8 mouse cellular contexts compared by ENCODE assay signal in genomic region chr5:115529742-115530446, GRCm38 (mm10). TPM values are rescaled to one million over a fixed set of nuclear protein-coding genes. Genes with fewer than 3 reads are reported as not detected.
DNase-seq lines count a peak whose midpoint lies in the region; ATAC-seq and TF ChIP-seq lines count a peak whose summit lies in the region.

No protein-coding gene starts in this region.

- no peaks in the 10 kb centered on the region for H3K9me3 ChIP-seq in liver, embryonic 13.5 days (replicated peaks)
- H3K9me3 ChIP-seq in stomach, postnatal 0 days (ENCODE audit: control insufficient read depth, low read length): no peaks in the 10 kb centered on the region

- peak overlapping the region; percentile 40 for H3K9ac ChIP-seq in liver, embryonic 13.5 days
- H3K9ac ChIP-seq in stomach, postnatal 0 days (ENCODE audit: low read length): peak overlapping the region; percentile 45; the same call in 1 of the 2 replicates

- no peaks in the 10 kb centered on the region for H3K27me3 ChIP-seq in liver, embryonic 13.5 days
- no peaks in the 10 kb centered on the region for H3K27me3 ChIP-seq in stomach, postnatal 0 days (ENCODE audit: control insufficient read depth, insufficient read depth, low read length)

- H3K4me1 ChIP-seq in liver, embryonic 13.5 days (replicated peaks): peaks cover 90% of the 10 kb centered on the region
- peaks cover 39% of the 10 kb centered on the region for H3K4me1 ChIP-seq in stomach, postnatal 0 days (replicated peaks; ENCODE audit: control insufficient read depth, insufficient read depth)

- H3K4me3 ChIP-seq in liver, embryonic 13.5 days (replicated peaks): no peak overlapping the region
- H3K4me3 ChIP-seq in stomach, postnatal 0 days (ENCODE audit: low read depth, low read length): no peak overlapping the region

- TF ChIP-seq CTCF in stomach, postnatal 0 days (IDR thresholded peaks at IDR 0.05; ENCODE audit: low read depth): no peak

- TF ChIP-seq EP300 in stomach, postnatal 0 days (optimal IDR thresholded peaks at IDR 0.05): no peak

- peak overlapping the region; percentile 35 for H3K4me2 ChIP-seq in liver, embryonic 13.5 days
- H3K4me2 ChIP-seq in stomach, postnatal 0 days (replicated peaks; ENCODE audit: low read depth): no peak overlapping the region

- H3K36me3 ChIP-seq in liver, embryonic 13.5 days: no peaks in the 10 kb centered on the region
- H3K36me3 ChIP-seq in stomach, postnatal 0 days (ENCODE audit: control insufficient read depth, insufficient read depth, low read length): no peaks in the 10 kb centered on the region

- ATAC-seq in granulocyte monocyte progenitor cell, adult 5-6 weeks (replicated peaks; ENCODE audit: poor library complexity, severe bottlenecking): peak; percentile 60
- no peak for ATAC-seq in liver, embryonic 13.5 days (ENCODE audit: low read depth)
- no peak for ATAC-seq in stomach, postnatal 0 days (ENCODE audit: low FRiP score, low TSS enrichment)

- DNase-seq in cerebellum, adult 8-10 months: peak; percentile 55
- no peak for DNase-seq in cerebellum, postnatal 36 days
- DNase-seq in 416B (ENCODE audit: low read depth): peak; percentile 80
- DNase-seq in liver, embryonic 13.5 days: no peak
- no peak for DNase-seq in stomach, postnatal 0 days (ENCODE audit: low spot score)
- DNase-seq in right cerebral cortex, postnatal 36 days (ENCODE audit: low spot score in 2 of 2): no peak
- no peak for DNase-seq in adrenal gland, postnatal 4 days (ENCODE audit: low spot score in 2 of 2)

- H3K27ac ChIP-seq in liver, embryonic 13.5 days: peak overlapping the region; percentile 83
- peak overlapping the region; percentile 78 for H3K27ac ChIP-seq in stomach, postnatal 0 days (replicated peaks)

- WGBS in liver, embryonic 13.5 days (ENCODE audit: insufficient replicate concordance): 50% methylated on average over 7 of the region's 7 CpGs
- 41% methylated on average over 7 of the region's 7 CpGs for WGBS in stomach, postnatal 0 days

RNA-seq across cellular contexts. Expression of gene Pxn, which starts 23.4 kb away (rescaled TPM):
- total RNA-seq in granulocyte monocyte progenitor cell, adult 5-6 weeks (2014; fragmentation: Nextera tagmentation): 56.2 and 57.1 TPM in 2 replicates
- total RNA-seq in granulocyte monocyte progenitor cell, adult 5-6 weeks (2017): 110 and 111 TPM in 2 replicates
- polyA plus RNA-seq in liver, embryonic 13.5 days (2015; fragmentation: Nextera tagmentation; extraction: Ambion mirVana): 11.1 and 14.5 TPM in 2 replicates
- 21.1 and 25.8 TPM in 2 replicates for polyA plus RNA-seq in stomach, postnatal 0 days (2015; fragmentation: Nextera tagmentation; extraction: Ambion mirVana)
- total RNA-seq in adrenal gland, postnatal 4 days (2021): 10 to 100 TPM; 77.6 to 82.4 TPM

RNA-seq across cellular contexts. Expression of gene Rplp0, which starts 29.4 kb away (rescaled TPM):
- total RNA-seq in granulocyte monocyte progenitor cell, adult 5-6 weeks (2014; fragmentation: Nextera tagmentation): 2,324 and 2,796 TPM in 2 replicates
- total RNA-seq in granulocyte monocyte progenitor cell, adult 5-6 weeks (2017): 1,887 and 2,078 TPM in 2 replicates
- 1,664 and 1,673 TPM in 2 replicates for polyA plus RNA-seq in liver, embryonic 13.5 days (2015; fragmentation: Nextera tagmentation; extraction: Ambion mirVana)
- polyA plus RNA-seq in stomach, postnatal 0 days (2015; fragmentation: Nextera tagmentation; extraction: Ambion mirVana): 1,317 and 1,335 TPM in 2 replicates
- 1,000 to 10,000 TPM; 1,094 to 1,122 TPM for total RNA-seq in adrenal gland, postnatal 4 days (2021)

RNA-seq across cellular contexts. Expression of gene Gcn1l1, which starts 35.2 kb away (rescaled TPM):
- total RNA-seq in granulocyte monocyte progenitor cell, adult 5-6 weeks (2014; fragmentation: Nextera tagmentation): 26.9 and 43.5 TPM in 2 replicates
- 33.4 and 37.4 TPM in 2 replicates for total RNA-seq in granulocyte monocyte progenitor cell, adult 5-6 weeks (2017)
- 18.7 and 19.3 TPM in 2 replicates for polyA plus RNA-seq in liver, embryonic 13.5 days (2015; fragmentation: Nextera tagmentation; extraction: Ambion mirVana)
- 11.2 and 11.7 TPM in 2 replicates for polyA plus RNA-seq in stomach, postnatal 0 days (2015; fragmentation: Nextera tagmentation; extraction: Ambion mirVana)
- 10 to 100 TPM; 83.5 to 87.5 TPM for total RNA-seq in adrenal gland, postnatal 4 days (2021)

RNA-seq across cellular contexts. Expression of gene Sirt4, which starts 45.4 kb away (rescaled TPM):
- 9.2 and 23.1 TPM in 2 replicates for total RNA-seq in granulocyte monocyte progenitor cell, adult 5-6 weeks (2014; fragmentation: Nextera tagmentation)
- total RNA-seq in granulocyte monocyte progenitor cell, adult 5-6 weeks (2017): 2.9 and 7.1 TPM in 2 replicates
- polyA plus RNA-seq in liver, embryonic 13.5 days (2015; fragmentation: Nextera tagmentation; extraction: Ambion mirVana): 5.6 and 6.1 TPM in 2 replicates
- 10.1 and 11.5 TPM in 2 replicates for polyA plus RNA-seq in stomach, postnatal 0 days (2015; fragmentation: Nextera tagmentation; extraction: Ambion mirVana)
- 10 to 100 TPM; 29.9 to 31.3 TPM for total RNA-seq in adrenal gland, postnatal 4 days (2021)

Comparison
In these comparisons a context has a peak if more than half of its experiments do, and no peak if none do; other contexts are left out.
1. DNase-seq: peak in cerebellum, adult 8-10 months (single experiment) and 416B (single experiment); none in cerebellum, postnatal 36 days (0 of 2), liver, embryonic 13.5 days (single experiment), stomach, postnatal 0 days (single experiment), right cerebral cortex, postnatal 36 days (0 of 2) and adrenal gland, postnatal 4 days (0 of 2).